Comparison of ENCODE assay signal across 15 mouse cellular contexts in the genomic region with DNA sequence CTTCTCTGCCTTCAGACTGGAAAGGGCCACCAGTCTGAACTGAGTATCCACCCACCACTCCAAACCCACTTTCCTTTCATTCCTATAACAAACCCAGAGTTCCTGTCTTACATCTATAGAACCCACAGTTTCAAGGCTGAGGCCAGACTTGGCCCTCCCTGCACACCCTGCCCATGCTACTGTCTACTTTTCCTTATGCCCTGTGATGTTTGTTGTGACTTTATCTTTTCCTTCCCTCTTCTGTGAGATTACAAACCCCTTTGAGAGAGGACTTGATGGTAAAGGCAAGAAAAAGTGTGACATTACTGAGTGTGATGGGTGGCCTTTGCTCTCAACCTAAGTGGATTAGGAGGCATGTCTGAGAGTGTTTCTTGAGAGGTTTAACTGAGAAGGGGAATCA.
"Had no signal": no experiment of that assay in that cellular context is flagged by ENCODE, and none has a peak within 500 bp of the region (broad histone marks: within the 10 kb centered on the region; RNA-seq: fewer than 3 reads in every experiment).

No protein-coding gene starts in this region.

- H3K9me3 ChIP-seq: lung, embryonic 15.5 days; megakaryocyte, embryonic 14.5 days; midbrain, embryonic 13.5 days; midbrain, embryonic 15.5 days; neural tube, embryonic 13.5 days; stomach, embryonic 15.5 days had no signal

- H3K4me1 ChIP-seq: lung, embryonic 15.5 days; midbrain, embryonic 13.5 days; midbrain, embryonic 15.5 days; stomach, embryonic 15.5 days had no signal

- ATAC-seq: liver, postnatal 0 days; lung, postnatal 0 days; midbrain, embryonic 13.5 days; midbrain, embryonic 15.5 days had no signal

- H3K4me2 ChIP-seq: lung, embryonic 15.5 days; midbrain, embryonic 11.5 days; midbrain, embryonic 13.5 days; midbrain, embryonic 15.5 days; neural tube, embryonic 13.5 days; stomach, embryonic 15.5 days had no signal

- H3K27ac ChIP-seq: lung, embryonic 15.5 days; macrophage; midbrain, embryonic 13.5 days; midbrain, embryonic 15.5 days; neural tube, embryonic 13.5 days; stomach, embryonic 15.5 days; stomach, postnatal 0 days had no signal

- H3K9ac ChIP-seq: liver, postnatal 0 days; lung, embryonic 15.5 days; midbrain, embryonic 13.5 days; midbrain, embryonic 15.5 days; neural tube, embryonic 13.5 days; stomach, embryonic 15.5 days had no signal

- H3K4me3 ChIP-seq: lung, embryonic 15.5 days; megakaryocyte, embryonic 14.5 days; midbrain, embryonic 13.5 days; midbrain, embryonic 15.5 days; neural tube, embryonic 13.5 days; stomach, embryonic 15.5 days had no signal

- H3K36me3 ChIP-seq: lung, embryonic 15.5 days; midbrain, embryonic 13.5 days; midbrain, embryonic 15.5 days; neural tube, embryonic 13.5 days; stomach, embryonic 15.5 days had no signal

- H3K27me3 ChIP-seq: lung, embryonic 15.5 days; megakaryocyte, embryonic 14.5 days; midbrain, embryonic 13.5 days; midbrain, embryonic 15.5 days; neural tube, embryonic 13.5 days; stomach, embryonic 15.5 days had no signal

- DNase-seq: liver, postnatal 0 days; lung, adult 2 months; thymus, adult 2 months; thymus, postnatal 25 days; thymus, postnatal 4 days had no signal
